Mouse (Mus musculus): ENCODE measurements around the gene Dzip1.

- TF ChIP-seq CTCF (IDR thresholded peaks at IDR 0.05; ENCODE audit: control insufficient read depth, insufficient read depth, insufficient read length) (no peak), MYOD1 (IDR thresholded peaks at IDR 0.05; ENCODE audit: control insufficient read depth, insufficient read length, low read depth) (no peak)
These were observed 15.4 kb downstream of the Dzip1 start for GRCm38 (mm10) chr14:118909872-118910271.
